In the genomic region with DNA sequence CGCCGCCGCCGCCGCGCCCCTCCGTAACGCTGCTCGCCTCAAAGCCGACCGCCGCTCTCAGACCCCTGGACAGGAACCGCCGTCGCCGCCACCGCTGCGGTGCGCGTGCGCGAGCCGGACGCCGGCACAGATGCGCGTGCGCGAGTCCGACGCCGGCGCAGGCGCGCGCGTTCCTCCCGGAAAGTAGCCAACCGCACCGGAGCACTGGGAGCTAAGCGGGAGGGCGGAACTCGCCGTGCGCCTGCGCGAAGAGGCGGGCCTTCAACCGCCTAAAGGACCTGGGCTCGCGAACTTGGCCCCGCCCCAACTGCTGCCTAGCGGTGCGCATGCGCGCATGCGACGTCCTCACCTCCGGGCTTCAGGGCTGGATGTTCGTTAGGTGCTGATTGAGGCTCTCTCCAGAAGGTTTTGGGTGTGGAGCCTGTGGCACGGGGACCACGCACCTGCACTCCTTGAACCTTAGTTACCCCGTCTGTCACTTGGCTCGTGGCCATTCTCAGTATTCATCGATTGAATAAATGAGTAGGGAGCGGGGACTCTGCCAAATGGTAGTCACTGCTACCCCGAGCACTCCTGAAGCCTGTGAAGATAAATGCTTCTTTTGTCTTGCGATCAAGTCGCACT, we compare ENCODE assay signal across 7 mouse cellular contexts. TPM values are rescaled to one million over a fixed set of nuclear protein-coding genes. Genes with fewer than 3 reads are reported as not detected.
DNase-seq lines count a peak whose midpoint lies in the region; ATAC-seq lines count a peak whose summit lies in the region.

Gene Upf1, minus strand, starts transcription at position 85 of the 624 bp plus-strand sequence.

- peak within 1 kb of the TSS; percentile 100 for H3K4me3 ChIP-seq in embryonic facial prominence, embryonic 11.5 days (ENCODE audit: low read depth, low read length)
- peak within 1 kb of the TSS; percentile 97 for H3K4me3 ChIP-seq in limb, embryonic 10.5 days
- H3K4me3 ChIP-seq in midbrain, embryonic 13.5 days (replicated peaks), result peak within 1 kb of the TSS; percentile 99

- peak within 1 kb of the TSS; percentile 97 for H3K9ac ChIP-seq in embryonic facial prominence, embryonic 11.5 days (replicated peaks; ENCODE audit: low read length)
- H3K9ac ChIP-seq in midbrain, embryonic 13.5 days (replicated peaks), result peak within 1 kb of the TSS; percentile 100

- peak within 1 kb of the TSS; percentile 95 for H3K4me2 ChIP-seq in embryonic facial prominence, embryonic 11.5 days (ENCODE audit: low read depth, low read length)
- peak within 1 kb of the TSS; percentile 90 for H3K4me2 ChIP-seq in midbrain, embryonic 13.5 days (replicated peaks)

- WGBS in embryonic facial prominence, embryonic 11.5 days, result under 1% methylated on average over 45 of the region's 69 CpGs
- WGBS in limb, embryonic 10.5 days, result 1% methylated on average over 69 of the region's 69 CpGs
- under 1% methylated on average over 66 of the region's 69 CpGs for WGBS in midbrain, embryonic 13.5 days

- H3K27ac ChIP-seq in embryonic facial prominence, embryonic 11.5 days (replicated peaks; ENCODE audit: low read depth, low read length), result peak within 1 kb of the TSS; percentile 81
- H3K27ac ChIP-seq in limb, embryonic 10.5 days, result peak within 1 kb of the TSS; percentile 94
- H3K27ac ChIP-seq in midbrain, embryonic 13.5 days, result peak within 1 kb of the TSS; percentile 87

- no peaks in the 10 kb centered on the region for H3K9me3 ChIP-seq in embryonic facial prominence, embryonic 11.5 days (replicated peaks; ENCODE audit: control insufficient read depth, low read length)
- no peaks in the 10 kb centered on the region for H3K9me3 ChIP-seq in limb, embryonic 10.5 days (replicated peaks)
- no peaks in the 10 kb centered on the region for H3K9me3 ChIP-seq in midbrain, embryonic 13.5 days

- peak; percentile 76 for ATAC-seq in embryonic facial prominence, embryonic 11.5 days (replicated peaks; ENCODE audit: insufficient number of reproducible peaks, low FRiP score, low TSS enrichment, low read depth)
- ATAC-seq in granulocyte monocyte progenitor cell, adult 5-6 weeks (replicated peaks; ENCODE audit: poor library complexity, severe bottlenecking), result peak; percentile 77
- peak; percentile 90 for ATAC-seq in midbrain, embryonic 13.5 days

- DNase-seq in adrenal gland, postnatal 14 days, result peak; percentile 100
- peak; percentile 99 for DNase-seq in embryonic facial prominence, embryonic 11.5 days (ENCODE audit: low spot score)
- peak; percentile 99 for DNase-seq in kidney, adult 11 months
- DNase-seq in limb, embryonic 10.5 days (ENCODE audit: low spot score), result peak; percentile 99
- DNase-seq in spleen, adult 12 weeks (ENCODE audit: low spot score), result peak; percentile 99

- no peaks in the 10 kb centered on the region for H3K27me3 ChIP-seq in embryonic facial prominence, embryonic 11.5 days (ENCODE audit: control insufficient read depth, insufficient read depth, low read length)
- H3K27me3 ChIP-seq in limb, embryonic 10.5 days (ENCODE audit: low read depth, poor library complexity, severe bottlenecking), result no peaks in the 10 kb centered on the region
- no peaks in the 10 kb centered on the region for H3K27me3 ChIP-seq in midbrain, embryonic 13.5 days

- no peaks in the 10 kb centered on the region; the same call in 1 of the 2 replicates for H3K36me3 ChIP-seq in embryonic facial prominence, embryonic 11.5 days (replicated peaks; ENCODE audit: control insufficient read depth, insufficient read depth, low read depth, low read length)
- H3K36me3 ChIP-seq in limb, embryonic 10.5 days, result peaks cover 35% of the 10 kb centered on the region
- H3K36me3 ChIP-seq in midbrain, embryonic 13.5 days, result peaks cover 19% of the 10 kb centered on the region

- peaks cover 8% of the 10 kb centered on the region for H3K4me1 ChIP-seq in embryonic facial prominence, embryonic 11.5 days (ENCODE audit: control insufficient read depth, insufficient read depth, low read length)
- peaks cover 52% of the 10 kb centered on the region for H3K4me1 ChIP-seq in limb, embryonic 10.5 days
- peaks cover 49% of the 10 kb centered on the region for H3K4me1 ChIP-seq in midbrain, embryonic 13.5 days (replicated peaks)

RNA-seq across cellular contexts. Expression of gene Upf1, which starts in this region (rescaled TPM):
- 64.0 and 64.4 TPM in 2 replicates for total RNA-seq in adrenal gland, postnatal 14 days (2021)
- 20.4 and 21.0 TPM in 2 replicates for polyA plus RNA-seq in embryonic facial prominence, embryonic 11.5 days (2014; fragmentation: Nextera tagmentation; extraction: Ambion mirVana)
- total RNA-seq in granulocyte monocyte progenitor cell, adult 5-6 weeks (2014; fragmentation: Nextera tagmentation), result 30.6 and 33.7 TPM in 2 replicates
- total RNA-seq in granulocyte monocyte progenitor cell, adult 5-6 weeks (2017), result 24.2 and 30.8 TPM in 2 replicates
- polyA plus RNA-seq in limb, embryonic 10.5 days (2016; fragmentation: Nextera tagmentation; extraction: Ambion mirVana), result 25.6 and 26.7 TPM in 2 replicates
- 15.5 and 18.1 TPM in 2 replicates for polyA plus RNA-seq in midbrain, embryonic 13.5 days (2015; fragmentation: Nextera tagmentation; extraction: Ambion mirVana)

Comparison
In these comparisons a context has a peak if more than half of its experiments do, and no peak if none do; other contexts are left out.
1. Peak in every context shown above with its lines: DNase-seq, ATAC-seq, H3K4me3 ChIP-seq and H3K27ac ChIP-seq.